Mouse (Mus musculus): ENCODE measurements at regions not wholly inside any gene's neighbourhood (a gene's known extent, or its start where the extent isn't known, plus 50 kb on each side); places are given as distances from the start of the nearest gene placed in this dataset.

DNA sequence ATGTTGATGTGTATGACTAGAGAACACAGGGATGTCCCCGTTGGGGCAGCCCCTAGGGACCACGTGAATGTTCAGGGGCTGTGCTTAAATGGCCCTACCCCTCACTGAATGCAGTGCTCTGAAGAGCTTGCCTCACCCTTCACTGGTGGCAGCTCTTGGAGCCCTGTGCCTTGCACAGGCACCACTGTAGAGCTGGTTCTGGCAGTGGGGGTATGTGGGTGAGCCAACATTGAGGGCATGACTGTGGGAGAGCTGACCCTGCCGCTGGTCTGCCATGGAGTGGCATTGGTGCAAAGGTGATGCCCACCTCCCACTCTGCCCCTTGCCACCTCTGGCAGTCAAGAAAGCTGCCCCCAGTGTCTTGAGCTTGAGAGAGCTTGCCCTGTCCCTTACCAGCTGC, 69.6 kb upstream of the Tdrd3 start:
- DNase-seq = no peak

DNA sequence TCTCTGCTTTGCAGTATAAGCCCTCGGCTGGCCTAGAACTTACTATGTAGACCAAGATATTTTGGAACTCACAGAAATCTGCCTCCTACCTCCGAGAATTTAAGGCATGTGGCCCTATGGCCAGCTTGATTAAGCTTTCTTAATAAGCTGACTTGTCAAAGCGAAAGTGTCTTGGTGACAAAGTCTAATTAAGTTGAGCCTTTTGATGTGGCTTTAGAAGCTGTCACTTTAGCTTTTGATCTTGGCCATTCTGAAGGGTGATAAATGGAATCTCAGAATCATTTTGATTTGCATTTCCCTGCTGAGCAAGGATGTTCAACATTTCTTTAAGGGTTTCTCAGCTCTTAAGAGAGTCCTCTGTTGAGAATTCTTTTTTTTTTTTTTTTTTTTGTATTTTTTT, 67.6 kb upstream of the Tdrd3 start:
- no peak for DNase-seq

DNA sequence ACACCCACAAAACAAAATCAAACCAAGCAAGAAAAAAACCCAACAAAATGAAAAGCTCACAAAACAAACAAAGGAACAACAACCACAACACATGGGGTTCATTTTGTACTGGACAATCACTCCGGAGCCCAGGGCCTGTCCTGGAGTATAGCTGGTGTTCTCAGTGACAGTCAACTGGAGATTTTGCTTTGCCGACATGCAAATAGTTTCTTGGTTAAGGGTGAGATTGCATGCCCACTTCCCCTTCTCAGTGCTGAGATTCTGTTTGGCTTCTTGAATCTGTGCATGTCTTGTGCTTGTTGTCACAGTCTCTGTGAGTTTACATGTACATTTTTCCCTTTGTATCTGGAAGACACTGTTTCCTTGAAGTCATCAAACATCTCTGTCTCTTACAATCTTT, 50.6 kb upstream of the Tdrd3 start:
- DNase-seq = no peak
